Mouse (Mus musculus): ENCODE results near the gene Adk. TPM values are rescaled to one million over a fixed set of nuclear protein-coding genes. Genes with fewer than 3 reads are reported as not detected.

Adk gene
- polyA plus RNA-seq, 1 experiment from 2014 or later, result 257 TPM

DNA sequence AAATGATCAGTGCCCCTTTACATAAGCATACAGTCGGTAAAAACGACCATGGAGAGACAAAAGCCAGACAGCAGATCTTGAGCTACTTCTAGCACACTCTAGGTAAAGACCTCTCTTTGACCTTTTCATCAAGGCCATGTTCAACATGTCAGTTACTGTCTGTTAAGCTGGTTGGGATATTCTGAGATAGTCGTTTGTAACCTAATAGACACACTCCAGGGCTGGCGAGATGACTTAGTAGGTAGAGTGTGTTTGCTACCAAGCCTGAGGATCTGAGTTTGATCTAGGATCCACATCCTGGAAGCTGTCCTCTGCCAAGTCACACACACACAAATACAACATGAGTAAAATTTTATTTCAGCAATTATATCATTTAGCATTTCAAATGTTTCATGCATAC is 12.8 kb upstream of the Adk start:
- no peak overlapping the region for H3K9ac ChIP-seq
- H3K36me3 ChIP-seq, result peaks cover 42% of the 10 kb centered on the region
- no peak overlapping the region for H3K27ac ChIP-seq (ENCODE audit: poor library complexity, severe bottlenecking)
- WGBS, result 45% methylated on average over 4 of the region's 4 CpGs
- ATAC-seq (ENCODE audit: insufficient number of reproducible peaks, low FRiP score), result no peak
- no peaks in the 10 kb centered on the region for H3K9me3 ChIP-seq (replicated peaks)
- H3K4me2 ChIP-seq, result no peak overlapping the region
- H3K4me1 ChIP-seq (replicated peaks), result peaks cover 11% of the 10 kb centered on the region; the same call in 1 of the 2 replicates
- H3K4me3 ChIP-seq, result no peak overlapping the region
- no peaks in the 10 kb centered on the region for H3K27me3 ChIP-seq (replicated peaks)

DNA sequence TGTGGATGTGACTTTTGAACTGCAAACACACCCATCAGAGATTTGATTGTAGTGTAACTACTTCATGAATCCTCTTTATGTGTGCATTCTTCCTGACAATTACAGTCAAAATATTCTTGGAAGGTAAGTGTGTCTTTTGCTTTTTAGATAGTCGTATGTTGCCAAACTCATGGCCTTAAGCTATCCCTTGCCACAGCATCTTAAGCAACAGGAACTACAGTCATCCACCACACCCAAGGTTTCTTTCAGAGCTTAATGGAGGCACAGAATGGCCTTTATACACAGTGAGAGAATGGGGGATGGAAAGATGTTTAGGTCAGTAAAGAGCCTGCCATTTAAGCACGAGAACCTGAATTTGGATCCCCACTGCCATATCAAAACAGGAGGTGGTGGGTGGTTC is 4.5 kb upstream of the Adk start:
- Histone ChIP-seq H3K4me1 (replicated peaks) (peaks cover 19% of the 10 kb centered on the region), H3K9me3 (replicated peaks) (no peaks in the 10 kb centered on the region), H3K27ac (ENCODE audit: poor library complexity, severe bottlenecking) (no peak overlapping the region), H3K27me3 (replicated peaks) (no peaks in the 10 kb centered on the region), H3K36me3 (peaks cover 7% of the 10 kb centered on the region), H3K4me3 (no peak overlapping the region), H3K9ac (no peak overlapping the region), H3K4me2 (no peak overlapping the region)
- 73% methylated on average over 2 of the region's 2 CpGs for WGBS
- no peak for ATAC-seq (ENCODE audit: insufficient number of reproducible peaks, low FRiP score)

DNA sequence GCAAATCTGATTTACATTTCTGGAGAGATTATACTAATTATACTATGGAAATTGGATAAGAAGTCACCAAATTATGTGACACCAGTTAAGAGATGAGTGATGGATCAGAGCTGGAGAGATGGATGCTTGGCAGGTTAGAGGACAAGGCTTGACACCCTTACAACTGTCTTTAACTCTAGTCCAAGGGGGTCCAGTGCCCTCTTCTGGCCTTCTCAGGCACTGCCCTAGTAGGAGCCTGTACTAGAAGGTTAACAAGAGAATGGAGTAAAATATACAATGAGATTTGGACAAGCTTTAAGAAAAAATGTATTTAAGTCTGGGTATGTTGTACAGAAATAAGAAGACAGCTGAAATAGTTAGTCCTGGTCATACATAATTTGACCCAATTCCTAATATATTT is 3.5 kb upstream of the Adk start:
- no peak overlapping the region for H3K9ac ChIP-seq
- H3K27me3 ChIP-seq (replicated peaks), result no peaks in the 10 kb centered on the region
- peaks cover 7% of the 10 kb centered on the region for H3K36me3 ChIP-seq
- H3K27ac ChIP-seq (ENCODE audit: poor library complexity, severe bottlenecking), result no peak overlapping the region
- H3K4me2 ChIP-seq, result no peak overlapping the region
- no peak for ATAC-seq (ENCODE audit: insufficient number of reproducible peaks, low FRiP score)
- H3K4me3 ChIP-seq, result no peak overlapping the region
- peaks cover 19% of the 10 kb centered on the region for H3K4me1 ChIP-seq (replicated peaks)
- no peaks in the 10 kb centered on the region for H3K9me3 ChIP-seq (replicated peaks)

DNA sequence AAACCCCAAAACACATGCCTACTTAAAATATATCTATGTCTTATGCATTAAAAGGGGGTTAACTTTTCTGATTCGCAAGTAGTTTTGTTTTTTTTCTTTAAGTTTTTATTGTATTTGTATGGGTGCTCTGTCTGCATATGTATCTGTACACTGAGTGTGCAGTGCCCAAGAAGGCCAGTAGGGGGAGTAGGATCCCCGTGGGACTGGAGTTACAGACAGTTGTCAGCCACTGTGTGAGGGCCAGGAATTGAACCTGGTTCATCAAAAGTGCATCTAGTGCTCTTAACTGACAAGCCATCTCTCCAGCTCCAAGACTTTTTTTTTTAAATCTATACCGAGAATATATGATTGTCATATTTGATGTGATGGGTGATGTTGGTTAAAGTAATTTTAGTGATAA is 1.6 kb upstream of the Adk start:
- Histone ChIP-seq H3K27ac (ENCODE audit: poor library complexity, severe bottlenecking) (no peak overlapping the region), H3K4me3 (no peak overlapping the region), H3K36me3 (no peaks in the 10 kb centered on the region; the same call in 1 of the 2 replicates), H3K27me3 (replicated peaks) (no peaks in the 10 kb centered on the region), H3K9ac (no peak overlapping the region), H3K4me1 (replicated peaks) (peaks cover 19% of the 10 kb centered on the region), H3K9me3 (replicated peaks) (no peaks in the 10 kb centered on the region), H3K4me2 (peak overlapping the region; percentile 76; the same call in 1 of the 2 replicates)
- WGBS, result 66% methylated on average over 3 of the region's 3 CpGs
- ATAC-seq (ENCODE audit: insufficient number of reproducible peaks, low FRiP score), result no peak

DNA sequence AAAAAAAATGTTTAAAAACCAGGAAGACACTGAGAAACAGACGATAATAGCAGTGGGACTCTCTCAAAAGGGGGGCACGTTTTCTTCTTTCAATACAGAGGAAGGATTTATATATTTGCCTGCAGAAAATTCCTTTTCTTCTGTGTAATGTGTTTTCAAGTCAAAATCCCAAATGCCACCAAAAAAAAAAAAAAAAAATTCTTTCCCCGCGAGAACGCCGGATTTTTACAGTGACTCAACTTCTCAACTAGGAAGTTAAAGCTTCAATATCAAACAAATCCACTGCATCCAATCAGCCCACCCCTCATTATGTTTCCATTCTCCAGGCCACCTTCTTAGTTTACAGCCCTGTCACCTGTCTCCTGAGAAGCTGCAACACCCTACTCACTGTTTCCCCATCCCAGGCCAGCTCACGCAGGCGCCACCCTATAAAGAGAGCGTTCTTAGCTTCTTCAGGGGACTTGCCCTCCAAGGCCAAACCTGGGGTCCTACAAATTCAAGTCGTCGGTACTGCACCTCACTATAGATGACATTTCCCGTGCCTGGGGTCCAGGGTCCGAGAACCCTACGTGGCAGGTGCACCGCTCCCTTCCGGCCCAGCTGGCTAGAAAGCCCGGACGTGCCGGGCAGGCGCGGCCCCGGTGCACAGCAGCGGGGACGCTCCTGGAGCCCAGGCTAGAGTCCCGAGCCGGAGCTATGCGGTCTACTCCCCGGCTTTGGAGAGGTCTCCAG is 828 bp upstream of the Adk start:
- peak overlapping the region; percentile 82 for H3K4me3 ChIP-seq
- peak overlapping the region; percentile 83 for H3K27ac ChIP-seq (ENCODE audit: poor library complexity, severe bottlenecking)
- 8% methylated on average over 28 of the region's 28 CpGs for WGBS
- peak overlapping the region; percentile 81 for H3K9ac ChIP-seq
- no peaks in the 10 kb centered on the region for H3K27me3 ChIP-seq (replicated peaks)
- peak overlapping the region; percentile 76 for H3K4me2 ChIP-seq
- peaks cover 4% of the 10 kb centered on the region; the same call in 1 of the 2 replicates for H3K36me3 ChIP-seq
- H3K4me1 ChIP-seq (replicated peaks), result peaks cover 19% of the 10 kb centered on the region
- no peaks in the 10 kb centered on the region for H3K9me3 ChIP-seq (replicated peaks)
- ATAC-seq (ENCODE audit: insufficient number of reproducible peaks, low FRiP score), result 0 out of 2 replicates have a peak, but pooled peaks have one; percentile 12

DNA sequence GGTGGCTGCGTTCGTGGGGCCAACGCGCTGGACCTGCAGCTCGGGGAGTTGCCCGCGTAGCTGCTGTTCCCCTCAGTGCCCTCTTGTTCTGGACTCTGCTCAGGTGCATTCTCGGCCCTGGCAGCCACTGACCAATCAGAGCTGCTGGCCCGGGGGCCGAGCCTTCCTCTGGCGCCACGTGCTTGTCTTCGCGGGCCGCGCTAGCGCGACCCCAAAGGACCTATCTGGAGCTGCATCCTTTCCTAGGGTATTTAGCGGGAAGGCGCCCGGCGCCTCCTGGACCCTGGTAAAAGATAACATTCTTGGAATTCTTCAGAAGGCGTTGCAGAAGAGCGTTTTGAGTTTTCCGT is 382 bp downstream of the Adk start:
- peaks cover 18% of the 10 kb centered on the region for H3K4me1 ChIP-seq (replicated peaks)
- under 1% methylated on average over 25 of the region's 25 CpGs for WGBS
- peak; percentile 81 for ATAC-seq (ENCODE audit: insufficient number of reproducible peaks, low FRiP score)

DNA sequence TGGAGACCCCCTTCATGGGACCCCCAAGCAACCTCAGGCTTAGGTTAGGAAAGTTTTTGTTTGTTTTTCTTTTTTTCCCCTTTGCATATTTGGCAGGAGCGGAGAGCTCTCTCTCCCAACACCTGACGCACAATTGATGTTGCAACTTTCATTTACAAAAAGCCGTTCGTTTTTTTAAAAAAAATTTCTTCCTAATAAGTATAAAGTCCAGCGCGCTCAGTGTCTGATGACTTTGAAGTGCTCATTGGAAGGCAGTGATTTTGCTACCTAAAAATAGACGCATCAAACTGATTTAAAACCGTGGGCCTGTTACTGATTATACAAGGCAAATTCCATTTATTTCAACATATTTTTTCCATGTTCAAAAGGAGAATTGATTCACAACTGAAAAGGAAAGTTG is 777 bp downstream of the Adk start:
- 5% methylated on average over 8 of the region's 8 CpGs for WGBS
- H3K4me1 ChIP-seq (replicated peaks), result peaks cover 14% of the 10 kb centered on the region

More for the DNA sequence above, 382 bp downstream of the Adk start:
- H3K9ac ChIP-seq, result peak overlapping the region; percentile 71
- H3K9me3 ChIP-seq (replicated peaks), result no peaks in the 10 kb centered on the region
- H3K4me3 ChIP-seq, result peak overlapping the region; percentile 82
- peak overlapping the region; percentile 83 for H3K27ac ChIP-seq (ENCODE audit: poor library complexity, severe bottlenecking)
- peaks cover 7% of the 10 kb centered on the region; the same call in 1 of the 2 replicates for H3K36me3 ChIP-seq
- H3K4me2 ChIP-seq, result peak overlapping the region; percentile 76
- no peaks in the 10 kb centered on the region for H3K27me3 ChIP-seq (replicated peaks)

DNA sequence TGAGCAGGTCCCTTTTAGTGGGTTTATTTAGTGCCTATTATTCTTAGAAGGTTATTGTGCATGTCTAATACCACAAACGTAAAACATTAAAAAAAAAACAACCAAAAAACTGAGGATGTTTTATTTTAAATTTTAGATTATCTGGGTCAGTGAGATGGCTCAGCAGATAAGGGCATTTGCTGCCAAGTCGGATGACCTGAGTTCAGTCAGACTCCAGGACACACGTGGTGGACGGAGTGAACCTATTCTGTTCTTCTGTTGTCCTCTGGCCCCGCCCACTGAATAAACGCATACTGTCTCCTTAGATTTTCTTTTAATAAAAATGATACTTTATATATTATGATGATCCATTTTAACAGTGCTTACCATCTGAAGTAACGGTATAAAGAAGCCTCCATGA is 1.2 kb downstream of the Adk start:
- H3K36me3 ChIP-seq, result peaks cover 7% of the 10 kb centered on the region; the same call in 1 of the 2 replicates
- no peak overlapping the region for H3K27ac ChIP-seq (ENCODE audit: poor library complexity, severe bottlenecking)
- no peak overlapping the region for H3K9ac ChIP-seq
- 45% methylated on average over 7 of the region's 7 CpGs for WGBS
- ATAC-seq (ENCODE audit: insufficient number of reproducible peaks, low FRiP score), result no peak
- H3K9me3 ChIP-seq (replicated peaks), result no peaks in the 10 kb centered on the region
- H3K27me3 ChIP-seq (replicated peaks), result no peaks in the 10 kb centered on the region
- peak overlapping the region; percentile 76 for H3K4me2 ChIP-seq
- H3K4me3 ChIP-seq, result peak overlapping the region; percentile 82
- H3K4me1 ChIP-seq (replicated peaks), result peaks cover 13% of the 10 kb centered on the region

More for the DNA sequence above, 777 bp downstream of the Adk start:
- Histone ChIP-seq H3K4me2 (peak overlapping the region; percentile 76), H3K9me3 (replicated peaks) (no peaks in the 10 kb centered on the region), H3K9ac (peak overlapping the region; percentile 71), H3K27ac (ENCODE audit: poor library complexity, severe bottlenecking) (peak overlapping the region; percentile 83), H3K36me3 (peaks cover 7% of the 10 kb centered on the region; the same call in 1 of the 2 replicates), H3K4me3 (peak overlapping the region; percentile 82), H3K27me3 (replicated peaks) (no peaks in the 10 kb centered on the region)
- ATAC-seq (ENCODE audit: insufficient number of reproducible peaks, low FRiP score), result no peak

DNA sequence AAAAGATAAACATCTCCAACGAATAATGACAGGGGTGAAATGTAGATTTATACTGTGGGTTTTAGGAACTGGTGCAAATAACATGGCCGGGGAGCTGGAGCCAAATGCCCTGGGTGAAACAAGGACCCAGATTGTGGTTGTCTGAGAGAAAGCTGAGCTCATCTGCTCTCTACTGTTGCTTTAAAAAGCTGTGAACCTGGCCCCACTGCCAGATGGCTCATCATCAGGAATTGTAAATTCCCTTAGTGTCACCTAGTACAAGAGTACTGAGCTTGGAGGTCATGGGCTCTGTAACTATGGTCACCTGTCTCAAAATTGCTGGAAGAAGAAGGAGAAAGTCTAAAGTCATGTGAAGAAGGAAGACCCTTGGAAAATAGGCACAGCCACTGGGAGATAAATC is 6.6 kb downstream of the Adk start:
- Histone ChIP-seq H3K4me1 (replicated peaks) (peaks cover 7% of the 10 kb centered on the region), H3K9me3 (replicated peaks) (no peaks in the 10 kb centered on the region), H3K36me3 (peaks cover 7% of the 10 kb centered on the region; the same call in 1 of the 2 replicates), H3K4me3 (no peak overlapping the region), H3K27me3 (replicated peaks) (no peaks in the 10 kb centered on the region), H3K27ac (ENCODE audit: poor library complexity, severe bottlenecking) (no peak overlapping the region), H3K4me2 (no peak overlapping the region), H3K9ac (no peak overlapping the region)
- 76% methylated on average over 2 of the region's 2 CpGs for WGBS
- ATAC-seq (ENCODE audit: insufficient number of reproducible peaks, low FRiP score), result no peak

DNA sequence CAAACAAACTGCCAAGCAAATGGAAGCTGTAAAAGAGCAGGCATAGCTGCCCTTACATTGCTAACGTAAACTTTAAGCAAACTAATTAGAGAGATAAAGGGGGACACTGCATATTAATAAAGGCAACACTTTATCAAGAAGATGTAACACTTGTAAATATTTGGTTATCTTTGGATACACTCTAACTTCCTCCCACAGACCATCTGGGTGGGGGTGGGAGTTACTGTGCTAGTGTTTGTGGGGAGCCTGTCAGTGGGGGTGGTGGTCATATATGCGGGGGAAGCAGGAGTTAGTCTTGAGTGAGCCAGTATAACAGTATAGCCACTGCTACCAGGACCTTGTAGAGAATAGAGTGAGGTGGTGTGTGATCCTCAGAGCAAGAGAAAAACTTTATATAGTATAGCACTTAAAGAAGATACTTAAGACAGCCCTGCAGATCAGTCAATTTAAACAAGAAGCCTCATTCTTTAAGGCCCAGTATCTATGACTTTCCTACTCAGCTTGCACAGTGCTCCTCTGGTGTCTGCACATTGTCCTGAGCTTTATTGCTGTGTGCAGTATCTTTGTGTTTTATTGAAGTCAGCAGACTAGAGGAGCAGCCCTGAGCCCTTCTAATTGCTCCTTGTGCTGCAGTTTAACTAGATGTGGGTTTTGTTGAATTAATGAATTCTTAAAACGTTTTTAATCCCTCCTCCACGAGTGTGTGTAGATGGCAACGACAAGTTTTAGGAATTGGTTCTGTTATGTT is 10.6 kb downstream of the Adk start:
- Histone ChIP-seq H3K9ac (no peak overlapping the region), H3K9me3 (replicated peaks) (no peaks in the 10 kb centered on the region), H3K4me3 (no peak overlapping the region), H3K27me3 (replicated peaks) (no peaks in the 10 kb centered on the region), H3K27ac (ENCODE audit: poor library complexity, severe bottlenecking) (no peak overlapping the region), H3K36me3 (no peaks in the 10 kb centered on the region), H3K4me1 (replicated peaks) (peaks cover 19% of the 10 kb centered on the region), H3K4me2 (no peak overlapping the region)
- WGBS, result 65% methylated on average over 5 of the region's 5 CpGs
- ATAC-seq (ENCODE audit: insufficient number of reproducible peaks, low FRiP score), result no peak

DNA sequence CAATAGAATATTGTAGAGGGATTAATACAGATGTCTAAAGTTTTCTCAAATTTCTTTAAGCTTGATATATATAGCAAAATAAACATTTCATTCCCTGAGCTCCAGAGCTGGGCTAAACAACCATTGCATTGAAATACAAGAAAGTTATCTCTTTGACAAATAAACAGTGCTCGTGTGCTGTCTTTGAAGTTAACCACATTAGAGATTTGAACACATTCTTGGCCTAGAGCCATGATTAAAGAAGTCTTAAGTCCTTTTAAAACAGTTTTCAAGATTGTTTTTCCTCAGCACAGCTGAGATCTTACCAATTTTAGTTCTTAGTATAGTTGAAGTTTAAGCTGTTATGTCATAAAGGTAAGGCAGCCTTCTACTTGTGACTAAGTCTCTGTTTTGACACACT is 11.9 kb downstream of the Adk start:
- H3K4me3 ChIP-seq, result no peak overlapping the region
- no peak overlapping the region for H3K9ac ChIP-seq
- no peak overlapping the region for H3K27ac ChIP-seq (ENCODE audit: poor library complexity, severe bottlenecking)
- H3K4me1 ChIP-seq (replicated peaks), result peaks cover 19% of the 10 kb centered on the region
- no peaks in the 10 kb centered on the region for H3K9me3 ChIP-seq (replicated peaks)
- no peak for ATAC-seq (ENCODE audit: insufficient number of reproducible peaks, low FRiP score)
- H3K27me3 ChIP-seq (replicated peaks), result no peaks in the 10 kb centered on the region
- WGBS, result 30% methylated on average over 1 of the region's 1 CpGs
- H3K4me2 ChIP-seq, result no peak overlapping the region
- no peaks in the 10 kb centered on the region for H3K36me3 ChIP-seq

Measured in heart, embryonic 12.5 days (tissue).